Mouse (Mus musculus) lung, embryonic 15.5 days (tissue): Measurements from ENCODE around the gene Ifna11. TPM values are rescaled to one million over a fixed set of nuclear protein-coding genes. Genes with fewer than 3 reads are reported as not detected.
"Not testable (repeated sequence)": the region's sequence is repeated elsewhere in the genome, so short reads cannot be mapped to it uniquely, and the experiment has no call there.

Experiments used
- ATAC-seq: fragments of 200-750 bp; cut with Nextera tagmentation; 2 replicates; pipeline ENCODE4 v1.8.0; 2017; ENCODE audit warnings: moderate number of reproducible peaks, borderline replicate concordance; ENCODE audit not compliant: low FRiP score, low TSS enrichment; ENCODE audit errors: extremely low read depth
- H3K27ac ChIP-seq: fragments of 300-500 bp; sonication (generic); 2 replicates; pipeline ENCODE4 v1.5.1; 2015; ENCODE audit warnings: moderate library complexity, mild to moderate bottlenecking, inconsistent platforms
- H3K27me3 ChIP-seq: fragments of 300-500 bp; sonication (generic); 2 replicates; pipeline ENCODE4 v1.6.1; 2015; ENCODE audit warnings: inconsistent platforms
- H3K36me3 ChIP-seq: fragments of 300-500 bp; sonication (generic); 2 replicates; pipeline ENCODE4 v1.6.1; 2015; ENCODE audit warnings: inconsistent platforms
- H3K4me1 ChIP-seq: fragments of 300-500 bp; sonication (generic); 2 replicates; pipeline ENCODE4 v1.6.1; 2015; ENCODE audit warnings: inconsistent platforms
- H3K4me2 ChIP-seq: fragments of 300-500 bp; sonication (generic); 2 replicates; pipeline ENCODE4 v1.6.1; 2015; ENCODE audit warnings: inconsistent platforms, mild to moderate bottlenecking, moderate library complexity
- H3K4me3 ChIP-seq: fragments of 300-500 bp; sonication (generic); 2 replicates; pipeline ENCODE4 v1.5.1; 2015; ENCODE audit warnings: mild to moderate bottlenecking, inconsistent platforms
- H3K9ac ChIP-seq: fragments of 300-500 bp; sonication (generic); 2 replicates; pipeline ENCODE4 v1.6.1; 2015; ENCODE audit warnings: inconsistent platforms
- H3K9me3 ChIP-seq: fragments of 300-500 bp; sonication (generic); 2 replicates; pipeline ENCODE4 v1.6.1; 2016; ENCODE audit warnings: inconsistent platforms
- WGBS: fragments of 180-500 bp; shearing (Covaris S2); methylation state at CpG from one replicate; pipeline ENCODE4 v1.1.7; 2015; 5-methylcytosine and 5-hydroxymethylcytosine counted together
- polyA plus RNA-seq: library from polyadenylated mRNA; unstranded; fragments of >200 nt; fragmentation: Nextera tagmentation; extraction: Ambion mirVana; gene quantifications from 2 replicates; pipeline ENCODE4 v1.2.1, GENCODE M21; 2015

The Ifna11 gene
- polyA plus RNA-seq, 1 experiment from 2014 or later: not detected

- not testable (repeated sequence) for H3K9me3 ChIP-seq, H3K9ac ChIP-seq, H3K4me1 ChIP-seq, H3K27ac ChIP-seq, ATAC-seq, H3K36me3 ChIP-seq, H3K4me3 ChIP-seq, H3K4me2 ChIP-seq, H3K27me3 ChIP-seq
- WGBS: 15% methylated on average over 6 of the region's 7 CpGs
These were observed 20.4 kb upstream of the Ifna11 start, which contains the start of gene Gm13285 for GRCm38 (mm10) chr4:88799365-88799764. Gm13285 (plus strand) TSS chr4:88799665.

GRCm38 (mm10) chr4:88802954-88803353, 16.8 kb upstream of the Ifna11 start, which contains the start of gene Gm13287:
Gm13287 (plus strand) TSS chr4:88803254.
- H3K4me2 ChIP-seq: peak within 1 kb of the TSS; percentile 29; the same call in 1 of the 2 replicates

GRCm38 (mm10) chr4:88805231-88805630, 14.5 kb upstream of the Ifna11 start, which contains the start of gene Gm13288:
Gm13288 (plus strand) TSS chr4:88805531.
- H3K4me1 ChIP-seq, H3K27me3 ChIP-seq, H3K9ac ChIP-seq, H3K9me3 ChIP-seq, H3K36me3 ChIP-seq, ATAC-seq: not testable (repeated sequence)
- Histone ChIP-seq H3K4me2 (peak within 1 kb of the TSS; percentile 38), H3K4me3 (peak within 1 kb of the TSS; percentile 25; the same call in 1 of the 2 replicates), H3K27ac (0 out of 2 replicates have a peak within 1 kb of the TSS, but pooled peaks have one; percentile 63)
- no CpG with 5 or more reads among the region's 8 CpGs for WGBS

More at GRCm38 (mm10) chr4:88802954-88803353, 16.8 kb upstream of the Ifna11 start, which contains the start of gene Gm13287:
- not testable (repeated sequence) for H3K27ac ChIP-seq, ATAC-seq, H3K9ac ChIP-seq, H3K9me3 ChIP-seq, H3K4me3 ChIP-seq, H3K4me1 ChIP-seq, H3K27me3 ChIP-seq, H3K36me3 ChIP-seq
- WGBS: no CpG with 5 or more reads among the region's 29 CpGs

GRCm38 (mm10) chr4:88805761-88806160, 14.0 kb upstream of the Ifna11 start:
- not testable (repeated sequence) for H3K4me1 ChIP-seq, ATAC-seq

GRCm38 (mm10) chr4:88815928-88816327, 3.8 kb upstream of the Ifna11 start, which contains the start of gene Ifna7:
Ifna7 (plus strand) TSS chr4:88816228.
- Histone ChIP-seq H3K27ac (no peak within 1 kb of the TSS), H3K4me2 (no peak within 1 kb of the TSS), H3K4me1 (no peaks in the 10 kb centered on the region), H3K27me3 (no peaks in the 10 kb centered on the region), H3K9ac (no peak within 1 kb of the TSS), H3K9me3 (no peaks in the 10 kb centered on the region), H3K36me3 (no peaks in the 10 kb centered on the region), H3K4me3 (no peak within 1 kb of the TSS)
- 39% methylated on average over 3 of the region's 3 CpGs for WGBS
- ATAC-seq: no peak

More at GRCm38 (mm10) chr4:88805761-88806160, 14.0 kb upstream of the Ifna11 start:
- WGBS: 0% methylated on average over 12 of the region's 34 CpGs
- H3K9me3 ChIP-seq, H3K36me3 ChIP-seq, H3K9ac ChIP-seq, H3K27me3 ChIP-seq: not testable (repeated sequence)
- H3K4me3 ChIP-seq: peak overlapping the region; percentile 25; the same call in 1 of the 2 replicates
- H3K4me2 ChIP-seq: peak overlapping the region; percentile 38
- H3K27ac ChIP-seq: 0 out of 2 replicates have a peak overlapping the region, but pooled peaks have one; percentile 63

- H3K9ac ChIP-seq: no peak overlapping the region
- H3K4me3 ChIP-seq: no peak overlapping the region
- H3K27ac ChIP-seq: no peak overlapping the region
- no peaks in the 10 kb centered on the region for H3K27me3 ChIP-seq
- H3K36me3 ChIP-seq: no peaks in the 10 kb centered on the region
- WGBS: 22% methylated on average over 4 of the region's 4 CpGs
- no peak overlapping the region for H3K4me2 ChIP-seq
- no peaks in the 10 kb centered on the region for H3K4me1 ChIP-seq
- ATAC-seq: no peak
- H3K9me3 ChIP-seq: no peaks in the 10 kb centered on the region
These were observed 3.2 kb downstream of the Ifna11 start for GRCm38 (mm10) chr4:88822995-88823394.

GRCm38 (mm10) chr4:88827116-88827515, 7.4 kb downstream of the Ifna11 start, which contains the start of gene Ifna6:
Ifna6 (plus strand) TSS chr4:88827416.
- H3K27me3 ChIP-seq, H3K9ac ChIP-seq, H3K4me3 ChIP-seq, H3K36me3 ChIP-seq, H3K27ac ChIP-seq, ATAC-seq, H3K9me3 ChIP-seq, H3K4me2 ChIP-seq, H3K4me1 ChIP-seq: not testable (repeated sequence)

GRCm38 (mm10) chr4:88830523-88830922, 10.8 kb downstream of the Ifna11 start:
- H3K4me2 ChIP-seq: no peak overlapping the region
- no peaks in the 10 kb centered on the region for H3K4me1 ChIP-seq
- H3K9ac ChIP-seq: no peak overlapping the region
- H3K27ac ChIP-seq: no peak overlapping the region
- no peaks in the 10 kb centered on the region for H3K9me3 ChIP-seq
- H3K27me3 ChIP-seq: no peaks in the 10 kb centered on the region
- ATAC-seq: no peak
- WGBS: 20% methylated on average over 4 of the region's 4 CpGs
- no peak overlapping the region for H3K4me3 ChIP-seq
- H3K36me3 ChIP-seq: no peaks in the 10 kb centered on the region

GRCm38 (mm10) chr4:88835225-88835624, 15.5 kb downstream of the Ifna11 start, which contains the start of gene Ifna5:
Ifna5 (plus strand) TSS chr4:88835525.
- not testable (repeated sequence) for H3K9ac ChIP-seq, H3K9me3 ChIP-seq, H3K4me2 ChIP-seq, H3K27ac ChIP-seq, H3K4me3 ChIP-seq, H3K27me3 ChIP-seq, H3K4me1 ChIP-seq, ATAC-seq, H3K36me3 ChIP-seq
- WGBS: 87% methylated on average over 1 of the region's 1 CpGs

GRCm38 (mm10) chr4:88838828-88839227, 19.1 kb downstream of the Ifna11 start:
- Histone ChIP-seq H3K36me3 (no peaks in the 10 kb centered on the region), H3K27ac (no peak overlapping the region), H3K9ac (no peak overlapping the region), H3K9me3 (no peaks in the 10 kb centered on the region), H3K27me3 (no peaks in the 10 kb centered on the region; the same call in 1 of the 2 replicates), H3K4me3 (no peak overlapping the region), H3K4me2 (no peak overlapping the region), H3K4me1 (no peaks in the 10 kb centered on the region)
- no peak for ATAC-seq
- 51% methylated on average over 3 of the region's 3 CpGs for WGBS

GRCm38 (mm10) chr4:88840058-88840457, 20.3 kb downstream of the Ifna11 start:
- Histone ChIP-seq H3K4me2 (no peak overlapping the region), H3K9me3 (no peaks in the 10 kb centered on the region), H3K4me1 (no peaks in the 10 kb centered on the region), H3K27me3 (no peaks in the 10 kb centered on the region; the same call in 1 of the 2 replicates), H3K36me3 (no peaks in the 10 kb centered on the region), H3K27ac (no peak overlapping the region), H3K4me3 (no peak overlapping the region), H3K9ac (no peak overlapping the region)
- 58% methylated on average over 3 of the region's 3 CpGs for WGBS
- no peak for ATAC-seq

GRCm38 (mm10) chr4:88841438-88841911, 21.7 kb downstream of the Ifna11 start, which contains the start of gene Ifna4:
Ifna4 (plus strand) TSS chr4:88841861.
- Histone ChIP-seq H3K4me3 (no peak within 1 kb of the TSS), H3K9me3 (no peaks in the 10 kb centered on the region), H3K27me3 (no peaks in the 10 kb centered on the region; the same call in 1 of the 2 replicates), H3K27ac (no peak within 1 kb of the TSS), H3K36me3 (no peaks in the 10 kb centered on the region), H3K4me2 (no peak within 1 kb of the TSS), H3K9ac (no peak within 1 kb of the TSS), H3K4me1 (no peaks in the 10 kb centered on the region)
- WGBS: 38% methylated on average over 2 of the region's 2 CpGs
- ATAC-seq: no peak
